8 mouse cellular contexts compared by ENCODE assay signal in the genomic region with DNA sequence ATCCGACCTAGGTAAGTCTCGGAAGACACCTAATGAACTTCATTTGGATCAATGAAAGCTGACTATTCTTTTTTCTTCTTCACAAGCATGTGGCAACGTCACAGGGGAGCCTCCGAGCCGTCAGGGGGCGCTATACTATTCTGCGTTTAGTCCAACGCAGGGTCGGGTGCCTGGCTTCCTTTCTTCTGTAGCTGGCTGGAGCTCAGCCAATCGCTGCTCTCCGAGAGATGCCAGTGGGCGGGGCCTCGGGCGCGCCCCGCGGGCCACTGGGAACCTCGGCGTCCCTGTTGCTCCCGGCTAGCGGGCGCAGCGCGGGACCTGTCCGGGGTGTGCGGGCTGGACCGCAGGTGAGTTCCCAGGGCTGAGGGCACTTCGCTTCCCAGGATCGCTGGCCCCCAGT. TPM values are rescaled to one million over a fixed set of nuclear protein-coding genes. Genes with fewer than 3 reads are reported as not detected.
DNase-seq lines count a peak whose midpoint lies in the region; ATAC-seq lines count a peak whose summit lies in the region.

Smim12 (plus strand) TSS at position 233 of the 400 bp plus-strand sequence.

- peak; percentile 100 for DNase-seq in NIH3T3 (ENCODE audit: low read depth)
- DNase-seq in cerebellum, postnatal 10 days = peak; percentile 100
- DNase-seq in frontal cortex, postnatal 10 days (ENCODE audit: low spot score in 2 of 2) = peak; percentile 96 to 98
- DNase-seq in layer of hippocampus, postnatal 14 days (ENCODE audit: low spot score in 2 of 2) = peak; percentile 99
- DNase-seq in lung, postnatal 14 days = peak; percentile 100
- DNase-seq in retina, adult 2 months (ENCODE audit: low read depth, low spot score) = peak; percentile 93
- peak; percentile 98 for DNase-seq in thymus, postnatal 36 days

- H3K4me3 ChIP-seq in hindbrain, embryonic 12.5 days = peak within 1 kb of the TSS; percentile 84

- H3K9me3 ChIP-seq in hindbrain, embryonic 12.5 days (replicated peaks) = no peaks in the 10 kb centered on the region

- peaks cover 20% of the 10 kb centered on the region for H3K36me3 ChIP-seq in hindbrain, embryonic 12.5 days

- peak within 1 kb of the TSS; percentile 97 for H3K4me2 ChIP-seq in hindbrain, embryonic 12.5 days (replicated peaks)

- H3K9ac ChIP-seq in hindbrain, embryonic 12.5 days = peak within 1 kb of the TSS; percentile 85

- 0% methylated on average over 29 of the region's 29 CpGs for WGBS in hindbrain, embryonic 12.5 days

- H3K27me3 ChIP-seq in hindbrain, embryonic 12.5 days = peaks cover 12% of the 10 kb centered on the region; the same call in 1 of the 2 replicates

- peak; percentile 94 for ATAC-seq in hindbrain, embryonic 12.5 days (ENCODE audit: low FRiP score)

- peaks cover 16% of the 10 kb centered on the region for H3K4me1 ChIP-seq in hindbrain, embryonic 12.5 days

- H3K27ac ChIP-seq in hindbrain, embryonic 12.5 days = no peak within 1 kb of the TSS

RNA-seq across cellular contexts. Expression of gene Smim12, which starts in this region (rescaled TPM):
- 44.7 and 50.6 TPM in 2 replicates for polyA plus RNA-seq in hindbrain, embryonic 12.5 days (2016; fragmentation: Nextera tagmentation; extraction: Ambion mirVana)
- 10 to 100 TPM; 43.2 to 45.5 TPM for total RNA-seq in layer of hippocampus, postnatal 14 days (2021)
